Mouse (Mus musculus) gastrocnemius, adult 2 months (tissue): ENCODE results near the gene Rabggta. TPM values are rescaled to one million over a fixed set of nuclear protein-coding genes. Genes with fewer than 3 reads are reported as not detected.

ENCODE experiments used
- DNase-seq: peaks from one replicate; pipeline ENCODE4 v3.0.0; 2022
- H3K27ac ChIP-seq: fragments of 200-600 bp; 2 replicates; pipeline ENCODE4 v1.8.1; 2022; ENCODE audit warnings: mild to moderate bottlenecking
- H3K4me3 ChIP-seq: fragments of 200-600 bp; 2 replicates; pipeline ENCODE4 v1.8.1; 2022; ENCODE audit warnings: mild to moderate bottlenecking, moderate library complexity
- CTCF ChIP-seq: fragments of 200-600 bp; IDR thresholded peaks from 2 replicates; pipeline ENCODE4 v1.8.1; 2022; ENCODE audit warnings: antibody characterized with exemption, mild to moderate bottlenecking, moderate library complexity
- intact Hi-C: fragments of 180-260 bp; cut with DNase I; formaldehyde crosslinking; loops from one replicate; pipeline ENCODE4 v1.15.1; 2025
- total RNA-seq, 2 experiments: library from RNA; stranded (reverse); gene quantifications; 2 replicates each; pipeline ENCODE4 v1.2.3; 2021

Gene Rabggta
- total RNA-seq, 2 experiments from 2014 or later, result 9.8 to 10.6 TPM

DNA sequence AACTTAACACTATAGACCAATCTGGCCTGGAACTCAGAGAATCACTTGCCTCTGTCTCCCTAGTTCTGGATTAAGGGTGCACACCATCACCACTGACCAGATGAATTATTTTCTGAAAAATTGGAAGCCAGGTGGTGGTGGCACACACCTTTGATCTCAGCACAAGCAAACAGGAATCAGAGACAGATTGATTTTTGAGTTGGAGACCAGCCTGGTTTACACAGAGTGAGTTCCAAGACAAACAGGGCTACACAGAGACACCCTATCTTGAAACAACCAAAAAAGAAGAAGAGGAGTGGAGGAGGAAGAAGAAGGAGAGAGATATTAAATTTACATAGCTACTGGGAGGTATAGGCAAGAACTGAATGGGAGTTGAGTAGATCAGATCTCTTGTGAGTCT, 4.2 kb upstream of the Rabggta start:
- no peak overlapping the region for H3K4me3 ChIP-seq
- H3K27ac ChIP-seq, result no peak overlapping the region
- intact Hi-C loops, result no loop called here
- no peak for TF ChIP-seq CTCF
- DNase-seq, result no peak

DNA sequence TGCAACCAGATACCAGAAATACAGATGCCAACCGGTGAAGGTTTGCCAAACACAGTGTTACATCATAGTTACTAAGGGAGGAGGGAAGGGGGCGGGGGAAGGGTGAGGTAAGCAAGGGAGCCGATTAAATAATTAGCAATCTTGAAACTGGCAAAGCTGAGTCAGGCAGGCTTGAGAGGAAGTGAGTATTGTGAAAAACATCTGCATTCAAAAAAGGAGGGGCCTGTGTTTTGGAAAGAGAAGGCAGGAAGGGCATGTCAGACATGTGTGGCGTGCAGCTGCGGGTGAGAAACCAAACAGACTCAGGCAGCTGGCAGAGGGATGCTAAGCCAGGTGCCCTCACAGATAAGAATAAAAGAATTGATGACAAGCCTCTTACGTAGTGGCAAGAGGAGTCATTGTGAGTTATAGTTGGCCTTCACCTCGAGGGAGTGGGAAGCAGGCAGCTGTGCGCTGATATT, 2.4 kb upstream of the Rabggta start:
- Histone ChIP-seq H3K4me3 (peak overlapping the region; percentile 15; the same call in 1 of the 2 replicates), H3K27ac (peak overlapping the region; percentile 59)
- TF ChIP-seq CTCF, result no peak
- peak; percentile 33 for DNase-seq
- intact Hi-C loops, result loop anchor here (5.0 kb wide), 1 partner anchor 42 kb away; the partner anchor contains the start of gene Tinf2

DNA sequence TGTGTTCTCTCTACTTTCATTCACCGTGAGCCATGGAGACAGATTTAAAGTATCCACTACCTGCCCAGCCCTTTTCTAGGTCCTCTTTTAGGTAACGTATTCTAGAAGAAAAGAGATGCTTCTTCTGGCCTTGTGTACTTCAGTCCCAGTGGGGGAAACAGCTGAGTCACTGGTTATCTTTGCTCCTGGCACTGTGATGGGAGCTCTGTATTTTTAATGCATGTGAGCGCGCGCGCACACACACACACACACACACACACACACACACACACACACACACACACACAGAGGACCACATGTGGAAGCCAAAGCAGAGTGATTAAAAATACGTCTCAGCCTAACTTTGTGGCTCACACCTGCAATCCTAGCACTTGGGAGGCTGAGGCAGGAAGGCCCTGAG, 1.4 kb upstream of the Rabggta start:
- no peak for TF ChIP-seq CTCF
- no peak for DNase-seq
- Histone ChIP-seq H3K4me3 (no peak overlapping the region), H3K27ac (no peak overlapping the region)
- intact Hi-C loops, result loop anchor here (5.0 kb wide), 1 partner anchor 41 kb away; the partner anchor contains the start of gene Tinf2

DNA sequence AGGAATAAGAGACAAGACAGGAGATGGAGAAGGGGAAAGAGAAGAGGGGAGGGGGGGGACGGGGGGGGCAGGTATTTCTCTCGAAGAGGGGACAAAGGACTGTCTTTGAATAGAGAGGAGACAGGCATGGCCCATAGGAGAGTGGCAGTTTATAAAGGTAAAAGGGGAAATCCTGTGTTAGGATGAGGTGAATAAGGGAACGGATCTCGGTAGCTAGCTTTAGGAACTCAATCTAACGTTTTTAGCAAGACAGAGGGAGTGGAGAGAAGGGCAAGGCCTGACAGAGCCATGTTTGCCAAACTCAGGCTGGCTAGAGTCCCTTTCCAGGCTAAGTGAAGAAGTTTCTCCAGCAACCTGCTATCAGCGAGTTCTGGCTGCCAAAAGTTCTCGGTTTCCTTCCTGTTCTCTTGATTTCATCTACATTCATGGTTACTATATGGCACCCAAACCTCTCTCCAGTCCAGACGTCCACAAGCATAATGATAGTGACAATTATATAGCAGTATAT, 429 bp upstream of the Rabggta start:
- Histone ChIP-seq H3K27ac (peak overlapping the region; percentile 88), H3K4me3 (peak overlapping the region; percentile 78)
- intact Hi-C loops, result loop anchor here (5.0 kb wide), 1 partner anchor 40 kb away; the partner anchor contains the start of gene Tinf2
- no peak for DNase-seq
- no peak for TF ChIP-seq CTCF

DNA sequence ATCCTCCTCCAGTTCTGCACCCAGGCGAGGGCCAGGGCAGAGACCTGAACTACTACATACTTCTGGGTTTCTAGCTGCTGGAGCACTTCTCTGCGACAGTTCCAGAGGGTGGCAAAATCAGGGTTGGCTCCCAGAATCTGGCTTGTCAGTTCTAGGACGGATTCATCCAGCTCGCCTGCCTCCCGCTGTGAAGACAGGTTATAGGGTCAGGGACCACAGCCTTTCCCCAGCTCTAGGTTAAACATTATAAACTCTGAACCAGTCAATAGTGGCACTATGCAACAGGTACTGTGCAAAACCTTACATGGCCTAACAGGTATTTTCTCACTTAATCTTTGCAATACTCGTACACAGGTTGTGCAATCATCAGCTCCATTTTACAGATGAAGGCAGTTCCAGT, 987 bp downstream of the Rabggta start:
- Histone ChIP-seq H3K4me3 (peak overlapping the region; percentile 78), H3K27ac (peak overlapping the region; percentile 88)
- intact Hi-C loops, result loop anchor here (5.0 kb wide), 1 partner anchor 39 kb away; the partner anchor contains the start of gene Tinf2
- TF ChIP-seq CTCF, result no peak
- DNase-seq, result no peak

DNA sequence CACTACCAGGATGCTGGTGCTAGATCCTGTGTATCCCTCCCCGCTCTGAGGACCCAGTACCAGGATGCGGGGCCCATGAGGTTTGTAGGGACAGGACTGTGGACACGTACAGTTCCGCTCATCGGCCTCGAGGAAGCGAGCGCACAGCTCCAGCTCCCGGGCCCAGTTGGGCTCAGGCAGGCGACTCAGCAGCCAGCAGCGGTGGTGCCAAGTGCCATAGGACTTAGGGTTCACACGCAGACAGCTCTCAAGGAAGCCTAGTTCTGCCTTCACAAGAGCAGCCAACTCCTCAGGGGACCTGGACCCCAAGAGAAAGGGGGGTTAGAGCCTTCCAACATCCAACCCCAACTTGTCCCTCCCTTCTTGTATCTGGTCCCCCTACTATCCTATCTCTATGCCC, 1.4 kb downstream of the Rabggta start:
- no peak overlapping the region for H3K27ac ChIP-seq
- no peak for TF ChIP-seq CTCF
- intact Hi-C loops, result loop anchor here (5.0 kb wide), 1 partner anchor 38 kb away; the partner anchor contains the start of gene Tinf2
- DNase-seq, result no peak
- H3K4me3 ChIP-seq, result no peak overlapping the region

DNA sequence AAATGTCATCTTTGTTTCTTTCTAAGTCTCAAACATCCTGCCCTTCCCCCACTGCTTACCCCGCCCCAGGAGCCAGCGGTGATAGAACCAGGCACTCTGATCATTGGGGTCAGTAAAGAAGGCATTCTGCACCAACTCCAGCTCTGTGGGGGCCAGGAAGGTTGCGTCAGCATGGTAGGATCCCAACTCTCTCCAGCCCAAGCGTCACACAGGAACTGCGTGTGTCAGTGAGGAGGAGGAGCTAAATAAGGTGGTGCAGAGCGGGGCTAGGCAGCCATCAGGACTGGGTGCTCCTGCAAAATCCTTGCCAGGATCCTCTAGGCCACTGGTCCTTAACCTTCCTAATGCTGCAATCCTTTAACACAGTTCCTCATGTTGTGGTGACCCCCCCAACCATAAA, 2.3 kb downstream of the Rabggta start:
- Histone ChIP-seq H3K27ac (no peak overlapping the region), H3K4me3 (no peak overlapping the region)
- DNase-seq, result no peak
- TF ChIP-seq CTCF, result no peak
- intact Hi-C loops, result loop anchor here (5.0 kb wide), 1 partner anchor 37 kb away; the partner anchor contains the start of gene Tinf2

DNA sequence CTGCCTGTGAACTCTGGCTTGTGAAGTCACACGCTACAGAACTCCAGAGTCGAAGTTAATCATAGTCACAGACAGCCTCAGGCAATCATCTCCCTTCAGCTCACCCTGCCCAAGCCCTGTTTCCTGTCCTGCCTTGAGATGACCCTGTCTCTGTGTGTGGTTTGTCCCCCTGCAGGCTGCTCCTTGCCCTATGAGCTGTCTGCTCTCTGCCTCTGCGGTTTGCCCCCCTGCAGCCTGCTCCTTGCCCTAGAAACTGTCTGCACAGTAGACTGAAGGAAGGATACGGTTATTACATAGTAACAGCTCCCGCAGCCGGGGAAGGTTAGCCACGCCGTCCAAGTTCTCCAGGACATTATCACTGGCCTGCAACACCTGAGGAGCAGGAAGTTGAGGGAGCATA, 5.2 kb downstream of the Rabggta start:
- intact Hi-C loops, result no loop called here
- TF ChIP-seq CTCF, result no peak
- no peak overlapping the region for H3K4me3 ChIP-seq
- no peak overlapping the region for H3K27ac ChIP-seq
- no peak for DNase-seq

DNA sequence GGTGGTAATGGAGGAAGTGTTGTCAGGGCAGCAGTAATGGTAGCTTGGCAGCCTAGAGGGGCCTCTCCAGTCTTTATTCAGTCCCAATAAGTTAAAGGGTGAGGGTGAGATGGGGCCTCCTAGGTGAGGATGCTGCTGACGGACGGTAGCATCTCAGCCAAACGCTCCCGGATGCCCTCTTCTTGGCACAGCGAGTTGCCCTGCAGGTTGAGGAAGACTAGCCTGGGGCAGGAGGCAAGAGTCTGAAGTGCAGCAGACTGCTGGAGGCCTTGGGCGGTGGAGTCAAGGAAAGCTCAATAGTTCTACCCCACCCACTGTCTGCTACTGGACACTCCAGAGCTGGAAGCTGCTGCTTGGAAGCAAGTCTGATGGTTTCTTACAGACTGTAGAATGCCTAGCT, 5.8 kb downstream of the Rabggta start:
- TF ChIP-seq CTCF, result no peak
- H3K4me3 ChIP-seq, result no peak overlapping the region
- no peak for DNase-seq
- intact Hi-C loops, result no loop called here
- H3K27ac ChIP-seq, result no peak overlapping the region

DNA sequence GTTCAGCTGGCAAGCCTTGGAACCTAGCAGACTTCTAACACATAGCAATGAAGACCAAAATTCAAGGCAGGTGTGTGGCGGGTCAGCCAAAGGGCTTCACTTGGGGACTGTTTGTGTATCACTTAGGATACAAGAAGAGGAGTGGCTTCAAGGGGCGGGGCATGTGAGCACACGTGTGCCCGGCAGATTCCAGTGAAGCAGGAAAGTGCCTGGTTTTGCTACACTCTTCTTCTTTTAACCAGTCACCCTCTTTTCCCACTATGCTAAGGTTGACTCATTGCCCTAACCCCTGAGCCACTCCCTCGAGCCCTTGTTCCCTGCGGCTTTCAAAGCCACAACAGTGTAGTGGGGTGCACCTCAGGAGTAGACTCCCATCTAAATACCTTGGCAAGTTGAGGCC, 7.2 kb downstream of the Rabggta start:
- no peak for DNase-seq
- Histone ChIP-seq H3K27ac (no peak overlapping the region), H3K4me3 (no peak overlapping the region)
- intact Hi-C loops, result no loop called here
- no peak for TF ChIP-seq CTCF

DNA sequence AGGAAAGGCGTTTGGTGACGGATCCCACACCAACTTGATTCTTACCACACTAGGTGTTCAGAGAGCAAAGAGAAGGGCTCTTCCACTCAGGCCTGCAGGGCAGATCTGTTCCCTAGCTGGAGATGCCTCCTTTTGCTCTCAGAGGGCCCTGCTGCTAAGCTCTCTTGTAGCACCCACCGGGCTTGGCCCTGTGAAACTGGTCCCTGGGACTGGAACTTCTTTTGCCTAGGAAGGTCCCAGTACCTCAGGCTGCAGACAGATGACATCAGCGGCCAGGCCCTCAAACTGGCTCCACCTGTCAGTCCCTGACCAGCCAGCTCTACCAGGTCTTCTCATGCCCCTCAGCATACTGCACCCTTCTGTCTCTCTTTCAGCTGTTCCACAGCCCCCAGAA, 8.3 kb downstream of the Rabggta start, which contains the start of gene Tgm1:
Tgm1 (minus strand) TSS at position 198 of the 394 bp plus-strand sequence.
- intact Hi-C loops, result no loop called here
- H3K27ac ChIP-seq, result no peak within 1 kb of the TSS
- DNase-seq, result no peak
- peak within 1 kb of the TSS; percentile 48 for H3K4me3 ChIP-seq
- TF ChIP-seq CTCF, result no peak

DNA sequence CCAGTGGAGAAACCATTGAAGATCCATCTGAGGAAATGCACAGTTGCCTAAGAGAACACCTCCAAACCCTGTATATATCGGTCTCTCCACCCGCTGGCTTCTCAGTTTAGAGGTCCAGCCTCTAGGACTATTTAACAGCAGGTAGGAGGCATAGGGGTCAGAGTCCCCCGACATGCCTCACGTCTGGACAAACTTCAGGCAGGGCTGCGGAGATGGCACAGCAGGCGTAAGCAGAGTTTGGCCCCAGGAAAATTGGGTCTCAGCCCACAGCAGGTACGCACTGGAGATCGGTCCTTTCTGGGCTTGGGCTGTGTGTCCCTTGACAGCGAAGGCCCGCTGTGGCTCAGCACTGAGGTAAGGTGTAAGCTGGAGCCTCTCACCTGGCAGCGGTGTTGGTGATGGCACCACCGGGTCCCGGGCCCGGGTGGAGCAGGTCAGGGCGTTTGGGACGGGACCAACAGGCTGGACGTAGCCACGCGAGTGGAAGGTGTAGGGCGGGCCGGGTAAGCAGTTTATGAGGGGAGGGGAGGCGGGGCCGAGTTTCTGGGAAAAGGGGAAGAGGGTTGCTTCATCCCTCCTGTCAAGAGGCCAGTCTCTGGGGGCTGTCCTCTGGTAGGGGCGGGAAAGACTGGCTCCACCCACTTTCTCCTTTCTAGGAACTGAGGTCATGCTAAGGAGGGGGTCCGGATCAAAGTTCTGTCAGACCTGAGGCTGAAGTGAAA, 8.9 kb downstream of the Rabggta start:
- peak; percentile 53 for DNase-seq
- H3K4me3 ChIP-seq, result peak overlapping the region; percentile 48
- intact Hi-C loops, result no loop called here
- H3K27ac ChIP-seq, result no peak overlapping the region
- no peak for TF ChIP-seq CTCF

DNA sequence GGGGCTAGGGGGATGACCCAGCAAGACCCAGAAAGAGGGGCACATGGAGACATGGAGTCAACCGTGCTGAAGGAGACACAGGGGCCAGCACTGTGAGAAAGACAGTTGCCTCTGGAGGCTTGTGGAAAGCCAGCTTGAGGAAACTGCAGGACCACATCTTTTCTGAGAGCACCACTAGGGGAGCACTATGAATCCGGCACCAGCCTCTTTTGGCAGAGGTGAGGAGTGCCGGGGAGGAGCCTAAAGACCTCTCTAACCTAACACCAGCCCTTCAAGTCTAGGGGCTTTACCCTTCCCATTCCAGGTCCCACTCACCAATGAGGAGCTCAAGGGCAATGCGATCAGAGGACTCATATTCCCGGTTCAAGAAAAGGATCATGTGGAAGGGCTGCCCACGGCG, 10.3 kb downstream of the Rabggta start:
- DNase-seq, result no peak

DNA sequence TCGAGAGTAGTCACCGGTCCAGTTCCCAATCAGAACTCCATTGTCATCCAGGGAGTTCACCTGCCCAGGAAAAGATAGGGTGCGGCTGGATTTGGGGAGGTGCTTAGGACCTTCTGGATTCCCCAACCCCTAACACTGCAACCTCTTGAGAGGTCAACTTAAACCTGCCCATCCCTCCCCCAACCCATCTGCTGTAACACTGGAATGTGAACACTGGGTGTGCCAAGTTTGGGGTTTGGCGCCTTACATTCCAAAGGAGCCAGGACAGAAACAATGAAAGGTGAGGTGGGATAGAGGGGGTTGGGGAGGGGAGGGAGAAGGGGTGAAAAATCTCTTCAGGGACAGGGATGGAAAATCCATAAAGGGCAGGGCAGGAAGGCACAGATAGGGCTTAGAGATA, 12.6 kb downstream of the Rabggta start:
- intact Hi-C loops, result no loop called here
- Histone ChIP-seq H3K4me3 (no peak overlapping the region), H3K27ac (no peak overlapping the region)
- TF ChIP-seq CTCF, result no peak
- no peak for DNase-seq

More for the DNA sequence above, 10.3 kb downstream of the Rabggta start:
- Histone ChIP-seq H3K4me3 (no peak overlapping the region), H3K27ac (no peak overlapping the region)
- TF ChIP-seq CTCF, result no peak
- intact Hi-C loops, result no loop called here
